15 mouse cellular contexts compared by ENCODE assay signal in the genomic region with DNA sequence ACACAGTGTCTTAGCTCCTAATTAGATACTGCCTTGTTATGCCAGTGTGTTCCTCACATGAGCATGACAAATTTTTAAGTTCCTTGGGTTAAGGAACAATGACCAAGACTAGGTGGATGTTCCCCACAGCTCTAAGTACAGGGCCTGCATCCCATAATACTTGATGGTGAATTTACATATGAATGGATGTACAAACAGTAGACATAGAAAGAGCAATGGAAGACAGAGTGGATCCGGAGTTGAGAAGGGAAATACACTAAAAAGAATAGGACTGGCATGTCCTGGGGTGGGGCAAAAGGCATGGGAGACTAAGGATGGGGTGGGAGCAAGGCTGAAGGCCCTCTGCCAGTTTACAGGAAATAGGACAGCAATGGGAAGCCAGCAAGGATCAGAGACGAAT. TPM values are rescaled to one million over a fixed set of nuclear protein-coding genes. Genes with fewer than 3 reads are reported as not detected.
DNase-seq lines count a peak whose midpoint lies in the region; ATAC-seq and TF ChIP-seq lines count a peak whose summit lies in the region.
"Had no signal": no experiment of that assay in that cellular context is flagged by ENCODE, and none has a peak within 500 bp of the region (broad histone marks: within the 10 kb centered on the region; RNA-seq: fewer than 3 reads in every experiment).

No protein-coding gene starts in this region.

- no peak for DNase-seq in neural tube, embryonic 10.5 days (ENCODE audit: extremely low spot score, low spot score)
- no peak for DNase-seq in forebrain, postnatal 0 days
- DNase-seq in midbrain, embryonic 10.5 days (ENCODE audit: low spot score): no peak
- DNase-seq in kidney, postnatal 4 days: no peak
- no peak for DNase-seq in testis, postnatal 14 days (ENCODE audit: low spot score)
- DNase-seq in heart, adult 9 months (ENCODE audit: low spot score in 2 of 2): no peak
- DNase-seq: heart, postnatal 10 days; kidney, adult 8-10 months; lung, adult 2 months; retina, postnatal 1 day; thymus, postnatal 14 days had no signal

- no peak overlapping the region for H3K4me3 ChIP-seq in neural tube, embryonic 12.5 days
- H3K4me3 ChIP-seq in forebrain, postnatal 0 days (ENCODE audit: low read depth, low read length): no peak overlapping the region
- peak overlapping the region; percentile 11; the same call in 1 of the 2 replicates for H3K4me3 ChIP-seq in midbrain, embryonic 10.5 days

- peak overlapping the region; percentile 96 for H3K4me2 ChIP-seq in neural tube, embryonic 12.5 days (replicated peaks)
- peak overlapping the region; percentile 88 for H3K4me2 ChIP-seq in forebrain, postnatal 0 days (ENCODE audit: low read depth)

- ATAC-seq in neural tube, embryonic 12.5 days (ENCODE audit: low FRiP score, low read depth): no peak
- no peak for ATAC-seq in forebrain, postnatal 0 days

- no peak for TF ChIP-seq CTCF in forebrain, postnatal 0 days (IDR thresholded peaks at IDR 0.05; ENCODE audit: low read depth)

- H3K36me3 ChIP-seq in neural tube, embryonic 12.5 days: peaks cover 40% of the 10 kb centered on the region
- peaks cover 37% of the 10 kb centered on the region for H3K36me3 ChIP-seq in forebrain, postnatal 0 days (ENCODE audit: insufficient read depth)
- H3K36me3 ChIP-seq in midbrain, embryonic 10.5 days: peaks cover 52% of the 10 kb centered on the region

- no peak overlapping the region for H3K27ac ChIP-seq in neural tube, embryonic 12.5 days
- H3K27ac ChIP-seq in forebrain, postnatal 0 days (ENCODE audit: low read depth, low read length): no peak overlapping the region
- no peak overlapping the region for H3K27ac ChIP-seq in midbrain, embryonic 10.5 days (replicated peaks)

- no peak overlapping the region for H3K9ac ChIP-seq in neural tube, embryonic 12.5 days
- H3K9ac ChIP-seq in forebrain, postnatal 0 days: no peak overlapping the region

- H3K9me3 ChIP-seq in neural tube, embryonic 12.5 days: no peaks in the 10 kb centered on the region
- H3K9me3 ChIP-seq in forebrain, postnatal 0 days (ENCODE audit: low read length): no peaks in the 10 kb centered on the region
- no peaks in the 10 kb centered on the region for H3K9me3 ChIP-seq in midbrain, embryonic 10.5 days (replicated peaks)

- H3K27me3 ChIP-seq in neural tube, embryonic 12.5 days (replicated peaks): no peaks in the 10 kb centered on the region
- H3K27me3 ChIP-seq in forebrain, postnatal 0 days (ENCODE audit: insufficient read depth, low read length): no peaks in the 10 kb centered on the region
- no peaks in the 10 kb centered on the region for H3K27me3 ChIP-seq in midbrain, embryonic 10.5 days (ENCODE audit: low read depth, poor library complexity, severe bottlenecking)
- H3K27me3 ChIP-seq: CH12.LX had no signal

- WGBS in neural tube, embryonic 12.5 days: 54% methylated on average over 2 of the region's 2 CpGs
- WGBS in forebrain, postnatal 0 days: 28% methylated on average over 2 of the region's 2 CpGs
- WGBS in midbrain, embryonic 10.5 days: 73% methylated on average over 2 of the region's 2 CpGs

- peaks cover 42% of the 10 kb centered on the region for H3K4me1 ChIP-seq in neural tube, embryonic 12.5 days
- peaks cover 33% of the 10 kb centered on the region for H3K4me1 ChIP-seq in forebrain, postnatal 0 days (ENCODE audit: insufficient read depth)
- peaks cover 44% of the 10 kb centered on the region for H3K4me1 ChIP-seq in midbrain, embryonic 10.5 days

RNA-seq across cellular contexts. Expression of gene Rgp1, which starts 3.2 kb away (rescaled TPM):
- polyA plus RNA-seq in neural tube, embryonic 12.5 days (2016; fragmentation: Nextera tagmentation; extraction: Ambion mirVana): 29.5 and 36.3 TPM in 2 replicates
- 17.6 and 22.6 TPM in 2 replicates for total RNA-seq in forebrain, postnatal 0 days (2014; rRNA removed)
- 7.1 and 10.4 TPM in 2 replicates for polyA plus RNA-seq in forebrain, postnatal 0 days (2015; fragmentation: Nextera tagmentation; extraction: Ambion mirVana)
- polyA plus RNA-seq in midbrain, embryonic 10.5 days (2016; fragmentation: Nextera tagmentation; extraction: Ambion mirVana): 20.7 and 21.0 TPM in 2 replicates

RNA-seq across cellular contexts. Expression of gene Gba2, which starts 3.3 kb away (rescaled TPM):
- polyA plus RNA-seq in neural tube, embryonic 12.5 days (2016; fragmentation: Nextera tagmentation; extraction: Ambion mirVana): 50.4 and 55.4 TPM in 2 replicates
- 31.6 and 37.7 TPM in 2 replicates for total RNA-seq in forebrain, postnatal 0 days (2014; rRNA removed)
- 45.4 and 45.5 TPM in 2 replicates for polyA plus RNA-seq in forebrain, postnatal 0 days (2015; fragmentation: Nextera tagmentation; extraction: Ambion mirVana)
- 26.7 and 31.6 TPM in 2 replicates for polyA plus RNA-seq in midbrain, embryonic 10.5 days (2016; fragmentation: Nextera tagmentation; extraction: Ambion mirVana)

RNA-seq across cellular contexts. Expression of gene Msmp, which starts 8.9 kb away (rescaled TPM):
- 1.3 and 2.8 TPM in 2 replicates for polyA plus RNA-seq in neural tube, embryonic 12.5 days (2016; fragmentation: Nextera tagmentation; extraction: Ambion mirVana)
- total RNA-seq in forebrain, postnatal 0 days (2014; rRNA removed): not detected in 2 replicates
- 0.38 and 1.9 TPM in 2 replicates for polyA plus RNA-seq in forebrain, postnatal 0 days (2015; fragmentation: Nextera tagmentation; extraction: Ambion mirVana)
- polyA plus RNA-seq in midbrain, embryonic 10.5 days (2016; fragmentation: Nextera tagmentation; extraction: Ambion mirVana): 0.32 and 0.74 TPM in 2 replicates
- total RNA-seq: gastrocnemius, postnatal 4 days; layer of hippocampus, postnatal 14 days had no signal

RNA-seq across cellular contexts. Expression of gene Tln1, which starts 12.9 kb away (rescaled TPM):
- polyA plus RNA-seq in neural tube, embryonic 12.5 days (2016; fragmentation: Nextera tagmentation; extraction: Ambion mirVana): 59.6 and 65.6 TPM in 2 replicates
- 34.4 and 44.1 TPM in 2 replicates for total RNA-seq in forebrain, postnatal 0 days (2014; rRNA removed)
- polyA plus RNA-seq in forebrain, postnatal 0 days (2015; fragmentation: Nextera tagmentation; extraction: Ambion mirVana): 66.2 and 80.4 TPM in 2 replicates
- 43.3 and 47.2 TPM in 2 replicates for polyA plus RNA-seq in midbrain, embryonic 10.5 days (2016; fragmentation: Nextera tagmentation; extraction: Ambion mirVana)

RNA-seq across cellular contexts. Expression of gene Creb3, which starts 13.2 kb away (rescaled TPM):
- polyA plus RNA-seq in neural tube, embryonic 12.5 days (2016; fragmentation: Nextera tagmentation; extraction: Ambion mirVana): 68.0 and 71.0 TPM in 2 replicates
- 61.9 and 64.4 TPM in 2 replicates for total RNA-seq in forebrain, postnatal 0 days (2014; rRNA removed)
- polyA plus RNA-seq in forebrain, postnatal 0 days (2015; fragmentation: Nextera tagmentation; extraction: Ambion mirVana): 84.0 and 87.2 TPM in 2 replicates
- 43.1 and 49.1 TPM in 2 replicates for polyA plus RNA-seq in midbrain, embryonic 10.5 days (2016; fragmentation: Nextera tagmentation; extraction: Ambion mirVana)
